Mouse (Mus musculus) heart, embryonic 12.5 days (tissue): ENCODE data around the gene Sdha. TPM values are rescaled to one million over a fixed set of nuclear protein-coding genes. Genes with fewer than 3 reads are reported as not detected.
A peak's percentile ranks its signal among the peaks of the same experiment; 100 is the strongest.

Source experiments
- ATAC-seq: fragments of 200-750 bp; cut with Nextera tagmentation; 2 replicates; pipeline ENCODE4 v1.8.0; 2017; ENCODE audit warnings: moderate TSS enrichment, moderate library complexity; ENCODE audit not compliant: insufficient number of reproducible peaks, low FRiP score
- H3K27ac ChIP-seq: fragments of 300-500 bp; sonication (generic); 2 replicates; pipeline ENCODE4 v1.5.1; 2016; ENCODE audit warnings: mild to moderate bottlenecking, moderate library complexity; ENCODE audit not compliant: poor library complexity, severe bottlenecking
- H3K27me3 ChIP-seq: fragments of 300-500 bp; sonication (generic); replicated peaks from 2 replicates; pipeline ENCODE4 v1.6.1; 2016; ENCODE audit warnings: mild to moderate bottlenecking, moderate library complexity
- H3K36me3 ChIP-seq: fragments of 300-500 bp; sonication (generic); 2 replicates; pipeline ENCODE4 v1.6.1; 2016; ENCODE audit warnings: mild to moderate bottlenecking, moderate library complexity
- H3K4me1 ChIP-seq: fragments of 300-500 bp; sonication (generic); replicated peaks from 2 replicates; pipeline ENCODE4 v1.6.1; 2016; ENCODE audit warnings: mild to moderate bottlenecking
- H3K4me2 ChIP-seq: fragments of 300-500 bp; sonication (generic); 2 replicates; pipeline ENCODE4 v1.6.1; 2016; ENCODE audit warnings: mild to moderate bottlenecking, moderate library complexity
- H3K4me3 ChIP-seq: fragments of 300-500 bp; sonication (generic); 2 replicates; pipeline ENCODE4 v1.5.1; 2016; ENCODE audit warnings: mild to moderate bottlenecking
- H3K9ac ChIP-seq: fragments of 300-500 bp; sonication (generic); 2 replicates; pipeline ENCODE4 v1.6.1; 2016; ENCODE audit warnings: mild to moderate bottlenecking, moderate library complexity
- H3K9me3 ChIP-seq: fragments of 300-500 bp; sonication (generic); replicated peaks from 2 replicates; pipeline ENCODE4 v1.6.1; 2016; ENCODE audit warnings: mild to moderate bottlenecking, moderate library complexity
- WGBS: fragments of 180-500 bp; shearing (Covaris S2); methylation state at CpG from one replicate; pipeline ENCODE4 v1.1.7; 2016; 5-methylcytosine and 5-hydroxymethylcytosine counted together
- polyA plus RNA-seq: library from polyadenylated mRNA; unstranded; fragments of >200 nt; fragmentation: Nextera tagmentation; extraction: Ambion mirVana; gene quantifications from 2 replicates; pipeline ENCODE4 v1.2.1, GENCODE M21; 2016

The Sdha gene
- 450 and 465 TPM in 2 replicates for polyA plus RNA-seq

- peak within 1 kb of the TSS; percentile 85 for H3K4me3 ChIP-seq
- no peaks in the 10 kb centered on the region for H3K27me3 ChIP-seq
- peaks cover 17% of the 10 kb centered on the region for H3K36me3 ChIP-seq
- 1% methylated on average over 57 of the region's 57 CpGs for WGBS
- peaks cover 11% of the 10 kb centered on the region for H3K4me1 ChIP-seq
- H3K9me3 ChIP-seq: no peaks in the 10 kb centered on the region
- peak within 1 kb of the TSS; percentile 76 for H3K4me2 ChIP-seq
- ATAC-seq: peak; percentile 98
- H3K9ac ChIP-seq: peak within 1 kb of the TSS; percentile 95
- peak within 1 kb of the TSS; percentile 93 for H3K27ac ChIP-seq
Measured at GRCm38 (mm10) chr13:74349566-74350434, at the start of gene Sdha, which contains the start of gene Ccdc127. Sdha (minus strand) TSS chr13:74350280. Ccdc127 (plus strand) TSS chr13:74350309.

GRCm38 (mm10) chr13:74399298-74399839 is 49.3 kb upstream of the Sdha start, which contains the start of gene Ftl1-ps1:
Ftl1-ps1 (plus strand) TSS chr13:74399694.
- no peak for ATAC-seq
- H3K27ac ChIP-seq: no peak within 1 kb of the TSS
- H3K4me1 ChIP-seq: no peaks in the 10 kb centered on the region
- peak within 1 kb of the TSS; percentile 33 for H3K4me3 ChIP-seq
- no peaks in the 10 kb centered on the region for H3K36me3 ChIP-seq
- 0 out of 2 replicates have a peak within 1 kb of the TSS, but pooled peaks have one; percentile 40 for H3K9ac ChIP-seq
- H3K27me3 ChIP-seq: peaks cover 6% of the 10 kb centered on the region; the same call in 1 of the 2 replicates
- no peaks in the 10 kb centered on the region for H3K9me3 ChIP-seq
- peak within 1 kb of the TSS; percentile 58 for H3K4me2 ChIP-seq
- 14% methylated on average over 11 of the region's 11 CpGs for WGBS

GRCm38 (mm10) chr13:74391156-74391555 is 41.1 kb upstream of the Sdha start:
- no peaks in the 10 kb centered on the region for H3K36me3 ChIP-seq
- H3K27ac ChIP-seq: no peak overlapping the region
- no peak for ATAC-seq
- WGBS: 76% methylated on average over 2 of the region's 2 CpGs
- no peaks in the 10 kb centered on the region for H3K9me3 ChIP-seq
- 0 out of 2 replicates have a peak, but pooled peaks cover 4% of the 10 kb centered on the region for H3K27me3 ChIP-seq
- H3K4me1 ChIP-seq: 0 out of 2 replicates have a peak, but pooled peaks cover 3% of the 10 kb centered on the region
- no peak overlapping the region for H3K4me3 ChIP-seq
- no peak overlapping the region for H3K4me2 ChIP-seq
- no peak overlapping the region for H3K9ac ChIP-seq

GRCm38 (mm10) chr13:74390371-74390990 is 40.4 kb upstream of the Sdha start, which contains the start of gene Zfp72:
Zfp72 (minus strand) TSS chr13:74390836.
- Histone ChIP-seq H3K27me3 (0 out of 2 replicates have a peak, but pooled peaks cover 4% of the 10 kb centered on the region), H3K9ac (peak within 1 kb of the TSS; percentile 57), H3K4me3 (peak within 1 kb of the TSS; percentile 71), H3K9me3 (no peaks in the 10 kb centered on the region), H3K4me2 (peak within 1 kb of the TSS; percentile 75), H3K36me3 (no peaks in the 10 kb centered on the region), H3K4me1 (0 out of 2 replicates have a peak, but pooled peaks cover 3% of the 10 kb centered on the region), H3K27ac (no peak within 1 kb of the TSS)
- WGBS: 2% methylated on average over 14 of the region's 14 CpGs
- peak; percentile 77; the same call in 1 of the 2 replicates for ATAC-seq

- H3K4me3 ChIP-seq: peak overlapping the region; percentile 71
- no peaks in the 10 kb centered on the region for H3K9me3 ChIP-seq
- 0 out of 2 replicates have a peak, but pooled peaks cover 3% of the 10 kb centered on the region for H3K4me1 ChIP-seq
- no peak for ATAC-seq
- H3K36me3 ChIP-seq: no peaks in the 10 kb centered on the region
- WGBS: 65% methylated on average over 6 of the region's 6 CpGs
- peak overlapping the region; percentile 75 for H3K4me2 ChIP-seq
- no peak overlapping the region for H3K9ac ChIP-seq
- H3K27me3 ChIP-seq: no peaks in the 10 kb centered on the region
- H3K27ac ChIP-seq: no peak overlapping the region
Measured at GRCm38 (mm10) chr13:74389730-74390129, 39.6 kb upstream of the Sdha start.

- no peak for ATAC-seq
- Histone ChIP-seq H3K4me1 (no peaks in the 10 kb centered on the region), H3K9me3 (no peaks in the 10 kb centered on the region), H3K4me2 (no peak overlapping the region), H3K4me3 (no peak overlapping the region), H3K36me3 (no peaks in the 10 kb centered on the region), H3K27me3 (no peaks in the 10 kb centered on the region), H3K9ac (no peak overlapping the region), H3K27ac (no peak overlapping the region)
- 67% methylated on average over 3 of the region's 3 CpGs for WGBS
Measured at GRCm38 (mm10) chr13:74382289-74382688, 32.2 kb upstream of the Sdha start.

- WGBS: 66% methylated on average over 10 of the region's 10 CpGs
Measured at GRCm38 (mm10) chr13:74381533-74382276, 31.6 kb upstream of the Sdha start.

GRCm38 (mm10) chr13:74363859-74364235 is 13.8 kb upstream of the Sdha start, which contains the start of gene Lrrc14b:
Lrrc14b (minus strand) TSS chr13:74364005.
- Histone ChIP-seq H3K4me2 (peak within 1 kb of the TSS; percentile 63), H3K27me3 (no peaks in the 10 kb centered on the region), H3K4me1 (peaks cover 26% of the 10 kb centered on the region), H3K4me3 (peak within 1 kb of the TSS; percentile 32), H3K36me3 (peaks cover 28% of the 10 kb centered on the region), H3K9me3 (no peaks in the 10 kb centered on the region; the same call in 1 of the 2 replicates), H3K27ac (peak within 1 kb of the TSS; percentile 92), H3K9ac (peak within 1 kb of the TSS; percentile 63)
- whole genome bisulfite sequencing: 26% methylated on average over 8 of the region's 8 CpGs
- ATAC-seq: peak; percentile 75

More at GRCm38 (mm10) chr13:74381533-74382276, 31.6 kb upstream of the Sdha start:
- Histone ChIP-seq H3K4me2 (no peak overlapping the region), H3K9me3 (no peaks in the 10 kb centered on the region), H3K4me1 (no peaks in the 10 kb centered on the region), H3K4me3 (no peak overlapping the region), H3K27me3 (no peaks in the 10 kb centered on the region), H3K9ac (no peak overlapping the region), H3K36me3 (no peaks in the 10 kb centered on the region), H3K27ac (no peak overlapping the region)
- no peak for ATAC-seq

- Histone ChIP-seq H3K9ac (peak overlapping the region; percentile 63), H3K4me3 (peak overlapping the region; percentile 32)
- ATAC-seq: peak; percentile 62
Measured at GRCm38 (mm10) chr13:74363176-74363858, 13.2 kb upstream of the Sdha start.

GRCm38 (mm10) chr13:74362218-74362617 is 12.1 kb upstream of the Sdha start:
- Histone ChIP-seq H3K4me1 (peaks cover 26% of the 10 kb centered on the region), H3K27ac (no peak overlapping the region), H3K9ac (no peak overlapping the region), H3K36me3 (peaks cover 41% of the 10 kb centered on the region), H3K27me3 (no peaks in the 10 kb centered on the region), H3K9me3 (no peaks in the 10 kb centered on the region), H3K4me2 (peak overlapping the region; percentile 63), H3K4me3 (no peak overlapping the region)
- WGBS: 57% methylated on average over 2 of the region's 2 CpGs
- ATAC-seq: no peak

More at GRCm38 (mm10) chr13:74363176-74363858, 13.2 kb upstream of the Sdha start:
- H3K4me1 ChIP-seq: peaks cover 26% of the 10 kb centered on the region
- WGBS: 75% methylated on average over 13 of the region's 13 CpGs
- H3K4me2 ChIP-seq: peak overlapping the region; percentile 63
- no peaks in the 10 kb centered on the region; the same call in 1 of the 2 replicates for H3K9me3 ChIP-seq
- peak overlapping the region; percentile 92 for H3K27ac ChIP-seq
- no peaks in the 10 kb centered on the region for H3K27me3 ChIP-seq
- peaks cover 33% of the 10 kb centered on the region for H3K36me3 ChIP-seq
